Mouse (Mus musculus) MEL (cell line): Measurements from ENCODE around the gene Acvr2b.

Experiments used
- POLR2A ChIP-seq, 2 experiments: IDR thresholded peaks; 2 replicates each; pipeline ENCODE4 v1.6.1; 2011 to 2012; ENCODE audit warnings: low read length in 2 of 2, mild to moderate bottlenecking in 2 of 2, control low read depth in 1 of 2, improper control_type of control experiment in 1 of 2, low read depth in 1 of 2, moderate library complexity in 1 of 2; ENCODE audit not compliant: control insufficient read depth in 1 of 2, insufficient read depth in 1 of 2, poor library complexity in 1 of 2
- RCOR1 ChIP-seq: IDR thresholded peaks from 2 replicates; pipeline ENCODE4 v1.6.1; 2012; ENCODE audit warnings: low read depth, mild to moderate bottlenecking, inconsistent platforms, low read length, improper control_type of control experiment
- TCF12 ChIP-seq: IDR thresholded peaks from 2 replicates; pipeline ENCODE4 v1.6.1; 2014; ENCODE audit warnings: low read depth, mild to moderate bottlenecking, inconsistent platforms, low read length, improper control_type of control experiment, moderate library complexity
- ZC3H11A ChIP-seq: IDR thresholded peaks from 2 replicates; pipeline ENCODE4 v1.6.1; 2012; ENCODE audit warnings: low read depth, mild to moderate bottlenecking, inconsistent platforms, low read length, improper control_type of control experiment
- ZMIZ1 ChIP-seq: IDR thresholded peaks from 2 replicates; pipeline ENCODE4 v1.6.1; 2012; ENCODE audit warnings: low read depth, mild to moderate bottlenecking, inconsistent platforms, low read length, improper control_type of control experiment, moderate library complexity

DNA sequence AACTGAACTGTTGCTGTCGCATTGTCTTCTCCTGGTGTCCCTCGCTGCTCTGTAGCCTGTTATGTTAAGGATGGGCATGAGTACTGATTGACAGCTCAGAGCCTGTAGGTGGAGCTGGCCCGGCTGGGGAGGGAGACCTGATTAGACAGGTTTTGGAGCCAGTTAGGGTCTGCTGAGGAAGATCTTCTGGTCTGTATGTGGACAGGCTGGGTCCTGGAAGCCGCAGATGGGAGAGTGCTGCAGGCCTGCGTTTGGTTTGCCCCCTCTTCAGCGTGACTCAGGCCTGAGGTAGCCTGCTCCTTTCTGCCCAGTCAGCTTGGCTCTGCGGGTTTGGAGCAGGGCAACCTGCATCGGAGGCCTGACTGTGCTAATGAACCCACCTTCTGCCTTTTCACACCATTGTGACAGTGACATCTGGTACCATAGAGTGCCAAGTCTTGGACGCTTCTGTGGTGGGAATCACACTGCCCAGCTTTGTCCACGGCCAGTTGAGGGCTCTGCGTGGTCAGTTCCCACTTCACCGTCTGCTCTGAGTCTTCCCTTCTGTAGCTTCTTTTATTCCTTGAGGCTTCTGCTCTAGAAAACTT, 18.0 kb downstream of the Acvr2b start:
- TF ChIP-seq ZMIZ1 (no peak), POLR2A (IDR thresholded peaks at IDR 0.05; ENCODE audit: control insufficient read depth in 1 of 2, insufficient read depth in 1 of 2, low read depth in 1 of 2, low read length in 2 of 2, poor library complexity in 1 of 2) (no peak), TCF12 (no peak), RCOR1 (no peak), ZC3H11A (no peak)
